Mouse (Mus musculus): Measurements from ENCODE around the gene Cyb5d2. TPM values are rescaled to one million over a fixed set of nuclear protein-coding genes. Genes with fewer than 3 reads are reported as not detected.
A peak's percentile ranks its signal among the peaks of the same experiment; 100 is the strongest.

Cyb5d2 gene
- polyA plus RNA-seq, 1 experiment from 2014 or later = 9.4 TPM

GRCm38 (mm10) chr11:72805232-72805631, 9.3 kb upstream of the Cyb5d2 start:
- 87% methylated on average over 3 of the region's 3 CpGs for WGBS
- H3K27me3 ChIP-seq = no peaks in the 10 kb centered on the region

GRCm38 (mm10) chr11:72804586-72804985, 8.6 kb upstream of the Cyb5d2 start:
- no peak overlapping the region for H3K27ac ChIP-seq (replicated peaks)
- H3K9me3 ChIP-seq (replicated peaks) = no peaks in the 10 kb centered on the region
- no peak overlapping the region for H3K9ac ChIP-seq
- H3K4me2 ChIP-seq (replicated peaks) = no peak overlapping the region
- H3K27me3 ChIP-seq = no peaks in the 10 kb centered on the region
- no peak overlapping the region for H3K4me3 ChIP-seq (replicated peaks)
- ATAC-seq (ENCODE audit: insufficient number of reproducible peaks, low FRiP score, low TSS enrichment, low read depth) = no peak
- peaks cover 16% of the 10 kb centered on the region for H3K4me1 ChIP-seq
- no peaks in the 10 kb centered on the region for H3K36me3 ChIP-seq

More at GRCm38 (mm10) chr11:72805232-72805631, 9.3 kb upstream of the Cyb5d2 start:
- no peak for ATAC-seq (ENCODE audit: insufficient number of reproducible peaks, low FRiP score, low TSS enrichment, low read depth)
- Histone ChIP-seq H3K4me1 (peaks cover 16% of the 10 kb centered on the region), H3K4me3 (replicated peaks) (no peak overlapping the region), H3K9ac (no peak overlapping the region), H3K36me3 (no peaks in the 10 kb centered on the region), H3K27ac (replicated peaks) (no peak overlapping the region), H3K4me2 (replicated peaks) (no peak overlapping the region), H3K9me3 (replicated peaks) (no peaks in the 10 kb centered on the region)

- Histone ChIP-seq H3K4me2 (replicated peaks) (no peak overlapping the region), H3K27me3 (no peaks in the 10 kb centered on the region), H3K4me1 (peaks cover 16% of the 10 kb centered on the region), H3K9ac (no peak overlapping the region), H3K4me3 (replicated peaks) (no peak overlapping the region), H3K9me3 (replicated peaks) (no peaks in the 10 kb centered on the region), H3K36me3 (no peaks in the 10 kb centered on the region), H3K27ac (replicated peaks) (peak overlapping the region; percentile 49)
- no peak for ATAC-seq (ENCODE audit: insufficient number of reproducible peaks, low FRiP score, low TSS enrichment, low read depth)
- WGBS = 53% methylated on average over 3 of the region's 3 CpGs
Observed at GRCm38 (mm10) chr11:72803038-72803437, 7.1 kb upstream of the Cyb5d2 start.

GRCm38 (mm10) chr11:72801182-72801581, 5.2 kb upstream of the Cyb5d2 start:
- peaks cover 15% of the 10 kb centered on the region for H3K4me1 ChIP-seq
- H3K9ac ChIP-seq = no peak overlapping the region
- H3K4me3 ChIP-seq (replicated peaks) = no peak overlapping the region
- no peaks in the 10 kb centered on the region for H3K36me3 ChIP-seq
- H3K4me2 ChIP-seq (replicated peaks) = no peak overlapping the region
- H3K27me3 ChIP-seq = no peaks in the 10 kb centered on the region
- no peak overlapping the region for H3K27ac ChIP-seq (replicated peaks)
- H3K9me3 ChIP-seq (replicated peaks) = no peaks in the 10 kb centered on the region
- ATAC-seq (ENCODE audit: insufficient number of reproducible peaks, low FRiP score, low TSS enrichment, low read depth) = no peak

GRCm38 (mm10) chr11:72798112-72798511, 2.2 kb upstream of the Cyb5d2 start:
- ATAC-seq (ENCODE audit: insufficient number of reproducible peaks, low FRiP score, low TSS enrichment, low read depth) = no peak
- Histone ChIP-seq H3K4me1 (peaks cover 11% of the 10 kb centered on the region; the same call in 1 of the 2 replicates), H3K36me3 (no peaks in the 10 kb centered on the region), H3K4me2 (replicated peaks) (no peak overlapping the region), H3K4me3 (replicated peaks) (no peak overlapping the region), H3K27ac (replicated peaks) (no peak overlapping the region), H3K9ac (no peak overlapping the region), H3K9me3 (replicated peaks) (no peaks in the 10 kb centered on the region), H3K27me3 (no peaks in the 10 kb centered on the region)

GRCm38 (mm10) chr11:72796773-72797338, 914 bp upstream of the Cyb5d2 start:
- no peak for ATAC-seq (ENCODE audit: insufficient number of reproducible peaks, low FRiP score, low TSS enrichment, low read depth)
- 14% methylated on average over 10 of the region's 10 CpGs for WGBS
- no peaks in the 10 kb centered on the region for H3K36me3 ChIP-seq
- H3K27ac ChIP-seq (replicated peaks) = no peak overlapping the region
- peak overlapping the region; percentile 61 for H3K4me2 ChIP-seq (replicated peaks)
- H3K4me3 ChIP-seq (replicated peaks) = peak overlapping the region; percentile 99
- no peaks in the 10 kb centered on the region for H3K27me3 ChIP-seq
- no peaks in the 10 kb centered on the region for H3K9me3 ChIP-seq (replicated peaks)
- H3K9ac ChIP-seq = peak overlapping the region; percentile 91
- H3K4me1 ChIP-seq = peaks cover 8% of the 10 kb centered on the region; the same call in 1 of the 2 replicates

GRCm38 (mm10) chr11:72796296-72796687, 350 bp upstream of the Cyb5d2 start:
- Histone ChIP-seq H3K9ac (peak overlapping the region; percentile 91), H3K4me1 (peaks cover 8% of the 10 kb centered on the region; the same call in 1 of the 2 replicates), H3K36me3 (no peaks in the 10 kb centered on the region), H3K9me3 (replicated peaks) (no peaks in the 10 kb centered on the region), H3K4me3 (replicated peaks) (peak overlapping the region; percentile 99), H3K27me3 (no peaks in the 10 kb centered on the region), H3K4me2 (replicated peaks) (peak overlapping the region; percentile 61), H3K27ac (replicated peaks) (peak overlapping the region; percentile 55; the same call in 1 of the 2 replicates)
- under 1% methylated on average over 42 of the region's 42 CpGs for WGBS
- ATAC-seq (ENCODE audit: insufficient number of reproducible peaks, low FRiP score, low TSS enrichment, low read depth) = peak; percentile 66; the same call in 1 of the 2 replicates

GRCm38 (mm10) chr11:72795149-72795454, 840 bp downstream of the Cyb5d2 start:
- Histone ChIP-seq H3K4me1 (peaks cover 8% of the 10 kb centered on the region; the same call in 1 of the 2 replicates), H3K4me2 (replicated peaks) (peak overlapping the region; percentile 82), H3K4me3 (replicated peaks) (peak overlapping the region; percentile 99), H3K27ac (replicated peaks) (peak overlapping the region; percentile 89), H3K9ac (peak overlapping the region; percentile 81), H3K36me3 (no peaks in the 10 kb centered on the region), H3K9me3 (replicated peaks) (no peaks in the 10 kb centered on the region), H3K27me3 (no peaks in the 10 kb centered on the region)
- no peak for ATAC-seq (ENCODE audit: insufficient number of reproducible peaks, low FRiP score, low TSS enrichment, low read depth)
- 19% methylated on average over 14 of the region's 14 CpGs for WGBS

GRCm38 (mm10) chr11:72792033-72792432, 3.9 kb downstream of the Cyb5d2 start:
- H3K27me3 ChIP-seq = no peaks in the 10 kb centered on the region
- no peak overlapping the region for H3K4me3 ChIP-seq (replicated peaks)
- no peak overlapping the region for H3K9ac ChIP-seq
- no peak overlapping the region for H3K4me2 ChIP-seq (replicated peaks)
- ATAC-seq (ENCODE audit: insufficient number of reproducible peaks, low FRiP score, low TSS enrichment, low read depth) = no peak
- H3K9me3 ChIP-seq (replicated peaks) = no peaks in the 10 kb centered on the region
- peaks cover 8% of the 10 kb centered on the region; the same call in 1 of the 2 replicates for H3K4me1 ChIP-seq
- no peak overlapping the region for H3K27ac ChIP-seq (replicated peaks)
- no peaks in the 10 kb centered on the region for H3K36me3 ChIP-seq

- WGBS = 83% methylated on average over 3 of the region's 3 CpGs
- no peaks in the 10 kb centered on the region for H3K9me3 ChIP-seq (replicated peaks)
- H3K36me3 ChIP-seq = no peaks in the 10 kb centered on the region
- no peak overlapping the region for H3K4me2 ChIP-seq (replicated peaks)
- no peak overlapping the region for H3K4me3 ChIP-seq (replicated peaks)
- H3K4me1 ChIP-seq = no peaks in the 10 kb centered on the region
- no peak overlapping the region for H3K27ac ChIP-seq (replicated peaks)
- H3K27me3 ChIP-seq = no peaks in the 10 kb centered on the region
- no peak for ATAC-seq (ENCODE audit: insufficient number of reproducible peaks, low FRiP score, low TSS enrichment, low read depth)
- no peak overlapping the region for H3K9ac ChIP-seq
Observed at GRCm38 (mm10) chr11:72782503-72782902, 13.4 kb downstream of the Cyb5d2 start.

GRCm38 (mm10) chr11:72782103-72782502, 13.8 kb downstream of the Cyb5d2 start:
- Histone ChIP-seq H3K4me2 (replicated peaks) (no peak overlapping the region), H3K9me3 (replicated peaks) (no peaks in the 10 kb centered on the region), H3K9ac (no peak overlapping the region), H3K36me3 (no peaks in the 10 kb centered on the region), H3K27ac (replicated peaks) (no peak overlapping the region), H3K27me3 (no peaks in the 10 kb centered on the region), H3K4me3 (replicated peaks) (no peak overlapping the region), H3K4me1 (no peaks in the 10 kb centered on the region)
- 65% methylated on average over 2 of the region's 2 CpGs for WGBS
- no peak for ATAC-seq (ENCODE audit: insufficient number of reproducible peaks, low FRiP score, low TSS enrichment, low read depth)

GRCm38 (mm10) chr11:72778957-72779356, 17.0 kb downstream of the Cyb5d2 start:
- no peak overlapping the region for H3K27ac ChIP-seq (replicated peaks)
- H3K9me3 ChIP-seq (replicated peaks) = no peaks in the 10 kb centered on the region
- H3K4me1 ChIP-seq = no peaks in the 10 kb centered on the region
- no peaks in the 10 kb centered on the region for H3K36me3 ChIP-seq
- no peak overlapping the region for H3K4me2 ChIP-seq (replicated peaks)
- H3K4me3 ChIP-seq (replicated peaks) = no peak overlapping the region
- H3K27me3 ChIP-seq = no peaks in the 10 kb centered on the region
- H3K9ac ChIP-seq = no peak overlapping the region
- ATAC-seq (ENCODE audit: insufficient number of reproducible peaks, low FRiP score, low TSS enrichment, low read depth) = no peak

Measured in embryonic facial prominence, embryonic 15.5 days (tissue).